Mouse (Mus musculus): ENCODE data around the gene Lmntd2.
A peak's percentile ranks its signal among the peaks of the same experiment; 100 is the strongest.
"Not testable (repeated sequence)": the region's sequence is repeated elsewhere in the genome, so short reads cannot be mapped to it uniquely, and the experiment has no call there.

The Lmntd2 gene

DNA sequence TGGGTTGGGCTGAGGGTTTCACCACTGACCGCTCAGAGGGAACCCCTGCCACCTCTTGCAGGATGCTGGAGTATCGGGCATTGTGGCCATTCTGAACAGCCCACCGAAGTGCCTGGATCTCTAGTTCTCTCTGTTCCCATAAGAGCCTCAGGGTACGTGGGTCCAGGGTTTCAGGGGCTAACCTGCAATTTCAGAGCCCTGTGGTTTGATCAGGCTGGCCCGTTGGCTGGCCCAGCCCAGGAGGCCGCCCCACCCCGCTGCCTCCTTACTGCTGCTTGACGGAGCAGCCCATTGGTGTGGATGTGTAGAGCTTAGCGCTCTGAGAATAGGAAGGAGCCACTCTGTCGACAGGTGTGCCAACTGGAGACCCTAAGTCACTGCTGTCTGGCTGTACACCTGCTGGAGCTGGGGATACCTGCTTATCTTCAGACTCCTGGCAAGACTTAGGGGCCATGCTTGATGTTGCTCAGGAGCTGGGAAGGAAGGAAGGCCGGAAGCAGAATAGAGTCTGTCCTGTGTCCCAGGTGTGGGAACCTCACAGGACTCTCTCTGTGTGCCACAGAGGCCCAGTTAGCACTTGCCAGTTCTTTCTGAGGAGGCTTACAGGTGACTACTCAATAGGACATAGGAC lies at the start of gene Lmntd2:
TSS of gene Lmntd2 (minus strand) at position 476 of the 631 bp plus-strand sequence.
- no peak for DNase-seq (ENCODE audit: low spot score in 2 of 2)

DNA sequence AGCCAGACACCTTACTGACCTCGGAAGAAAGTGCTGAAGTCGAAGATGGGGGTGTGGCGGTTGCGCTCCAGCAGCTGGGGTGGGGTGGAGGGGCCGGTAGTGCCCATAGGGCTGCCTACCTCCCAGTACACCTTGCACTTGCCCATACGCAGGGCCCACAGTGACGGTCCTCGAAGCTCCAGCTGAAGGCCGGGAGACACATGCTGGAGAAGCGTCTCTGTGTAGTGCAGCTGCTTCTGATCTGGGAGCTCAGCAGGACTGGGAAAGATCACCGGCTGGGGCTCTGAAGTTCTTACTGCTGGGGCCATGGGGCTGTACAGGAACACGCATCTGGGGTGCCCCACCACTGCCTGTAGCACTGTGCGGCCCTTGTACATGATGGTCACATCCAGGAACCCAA lies 49.8 kb upstream of the Lmntd2 start:
- DNase-seq (ENCODE audit: low spot score in 2 of 2): no peak

DNA sequence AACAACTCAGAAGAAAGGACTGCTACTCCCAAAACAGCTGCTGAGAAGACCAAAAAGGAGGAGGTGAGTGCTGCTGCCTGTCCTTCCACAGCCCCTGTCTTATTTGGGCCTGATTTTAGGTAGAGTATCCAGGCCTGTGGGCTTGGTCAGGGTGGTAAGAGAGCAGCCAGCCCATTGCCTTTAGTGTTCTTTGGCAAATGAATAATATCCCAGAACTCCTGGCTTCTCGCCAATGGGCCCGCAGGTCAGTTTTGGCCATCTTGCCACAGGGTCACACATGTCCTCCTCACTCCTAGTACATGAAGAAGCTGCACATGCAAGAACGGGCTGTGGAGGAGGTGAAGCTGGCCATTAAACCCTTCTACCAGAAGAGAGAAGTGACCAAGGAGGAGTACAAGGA lies 47.6 kb upstream of the Lmntd2 start:
- DNase-seq (ENCODE audit: low spot score in 2 of 2): no peak

DNA sequence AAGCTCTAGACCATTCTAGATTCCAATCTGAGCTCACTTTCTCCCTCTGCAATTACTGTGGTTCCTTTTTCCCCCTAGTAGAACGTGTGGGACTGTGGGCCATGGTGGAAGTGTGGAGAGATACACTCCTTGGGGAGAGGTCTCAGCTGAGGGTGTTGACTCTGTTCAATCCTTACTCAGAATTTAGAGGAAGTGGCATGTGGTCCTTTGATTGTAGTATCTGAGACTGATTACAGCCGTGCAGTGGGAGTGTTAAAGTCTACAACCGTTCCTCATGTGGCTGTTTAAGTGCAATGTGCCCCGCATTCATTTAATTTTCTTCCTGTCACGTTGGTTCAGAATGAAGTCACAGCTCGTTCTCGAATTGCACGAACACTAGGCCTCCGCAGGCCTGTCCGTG lies 42.3 kb upstream of the Lmntd2 start:
- DNase-seq (ENCODE audit: low spot score in 2 of 2): no peak

DNA sequence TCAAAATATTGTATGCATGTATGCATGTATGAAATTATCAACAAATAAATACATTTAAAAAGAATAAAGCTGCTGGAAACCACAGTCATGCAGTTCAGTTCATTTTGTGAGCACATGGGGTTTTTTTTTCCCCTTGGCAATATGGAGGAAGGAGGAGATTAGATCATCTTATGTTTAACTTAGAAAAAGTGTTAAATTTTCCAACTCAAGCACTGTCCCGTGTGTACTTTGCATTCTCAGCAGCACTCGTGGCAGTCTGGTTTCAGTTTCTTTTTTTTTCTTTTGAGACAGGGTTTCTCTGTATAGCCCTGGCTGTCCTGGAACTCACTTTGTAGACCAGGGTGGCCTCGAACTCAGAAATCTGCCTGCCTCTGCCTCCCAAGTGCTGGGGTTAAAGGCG lies 36.6 kb upstream of the Lmntd2 start:
- not testable (repeated sequence) for DNase-seq (ENCODE audit: low spot score in 2 of 2)

DNA sequence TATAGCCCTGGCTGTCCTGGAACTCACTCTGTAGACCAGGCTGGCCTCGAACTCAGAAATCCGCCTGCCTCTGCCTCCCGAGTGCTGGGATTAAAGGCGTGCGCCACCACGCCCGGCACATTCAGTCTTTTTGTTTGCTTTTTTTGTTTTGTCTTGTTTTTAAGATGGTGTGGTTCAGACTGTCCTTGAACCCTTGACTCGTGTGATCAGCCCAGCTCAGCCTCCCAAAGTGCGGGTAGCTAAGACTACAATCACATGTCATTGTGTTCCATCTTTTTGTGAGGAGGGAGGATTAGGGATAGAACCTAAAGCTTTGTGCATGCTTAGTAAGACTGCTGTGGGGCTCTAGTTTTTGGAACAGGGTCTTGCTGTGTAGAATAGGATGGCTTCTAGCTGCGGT lies 17.7 kb upstream of the Lmntd2 start:
- no peak for DNase-seq (ENCODE audit: low spot score in 2 of 2)

DNA sequence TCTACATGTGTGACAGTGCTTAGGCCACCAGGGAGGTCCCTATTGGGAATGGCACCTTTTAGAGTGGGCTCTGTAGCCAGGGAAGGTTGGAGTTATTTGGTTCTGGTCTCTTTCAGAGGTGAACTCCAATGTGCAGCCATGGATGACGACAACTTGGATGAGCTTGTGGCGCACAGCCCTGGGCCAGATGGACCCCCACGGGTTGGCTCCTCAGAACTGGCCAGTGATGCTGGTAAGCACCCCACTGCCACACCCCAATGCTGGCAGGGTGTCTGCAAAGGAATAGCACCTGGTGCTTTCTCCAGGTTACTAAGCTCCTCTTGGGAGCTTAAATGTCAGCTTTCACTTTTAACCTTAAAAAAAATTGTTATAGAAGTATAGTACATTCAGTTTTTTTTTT lies 17.2 kb upstream of the Lmntd2 start:
- DNase-seq (ENCODE audit: low spot score in 2 of 2): no peak

DNA sequence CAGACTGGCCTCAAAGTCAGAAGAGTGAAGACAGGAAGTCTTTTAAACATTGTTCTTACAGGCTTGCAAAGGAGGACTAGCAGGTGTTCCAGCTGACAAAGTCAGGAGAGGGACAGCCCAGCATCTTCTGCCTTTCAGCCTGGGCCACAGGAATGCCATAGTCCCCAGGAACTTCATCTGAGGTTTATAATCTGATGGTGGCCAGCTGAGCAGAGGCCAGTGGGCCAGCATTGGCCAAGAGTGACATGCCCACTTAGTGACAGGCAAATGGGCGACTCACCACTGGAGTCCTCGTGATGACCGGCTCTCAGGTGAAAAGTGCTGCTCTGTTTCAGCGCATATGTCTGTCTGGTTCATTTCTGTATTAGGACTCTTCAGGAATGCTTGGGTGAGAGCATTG lies 16.7 kb upstream of the Lmntd2 start:
- DNase-seq (ENCODE audit: low spot score in 2 of 2): no peak

DNA sequence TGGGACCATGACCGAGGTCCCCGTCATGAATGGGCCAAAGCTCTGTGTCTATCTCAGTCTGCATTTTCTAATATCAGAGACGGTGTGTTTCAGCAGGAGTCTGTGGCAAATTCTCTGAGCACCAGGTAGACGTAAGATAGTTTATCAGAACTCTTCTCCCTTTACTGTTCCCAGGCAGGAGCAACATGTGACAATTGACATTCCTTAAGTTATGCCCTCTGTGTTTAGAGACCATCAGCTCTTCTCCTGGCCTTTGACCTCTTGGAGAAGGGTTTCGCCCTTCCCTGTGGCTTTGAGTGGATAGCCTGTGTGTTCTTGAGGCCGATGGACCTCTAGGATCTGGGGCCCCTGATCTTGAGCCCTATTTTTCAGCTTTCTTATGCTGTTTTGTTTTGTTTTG lies 15.8 kb upstream of the Lmntd2 start:
- DNase-seq (ENCODE audit: low spot score in 2 of 2): no peak

DNA sequence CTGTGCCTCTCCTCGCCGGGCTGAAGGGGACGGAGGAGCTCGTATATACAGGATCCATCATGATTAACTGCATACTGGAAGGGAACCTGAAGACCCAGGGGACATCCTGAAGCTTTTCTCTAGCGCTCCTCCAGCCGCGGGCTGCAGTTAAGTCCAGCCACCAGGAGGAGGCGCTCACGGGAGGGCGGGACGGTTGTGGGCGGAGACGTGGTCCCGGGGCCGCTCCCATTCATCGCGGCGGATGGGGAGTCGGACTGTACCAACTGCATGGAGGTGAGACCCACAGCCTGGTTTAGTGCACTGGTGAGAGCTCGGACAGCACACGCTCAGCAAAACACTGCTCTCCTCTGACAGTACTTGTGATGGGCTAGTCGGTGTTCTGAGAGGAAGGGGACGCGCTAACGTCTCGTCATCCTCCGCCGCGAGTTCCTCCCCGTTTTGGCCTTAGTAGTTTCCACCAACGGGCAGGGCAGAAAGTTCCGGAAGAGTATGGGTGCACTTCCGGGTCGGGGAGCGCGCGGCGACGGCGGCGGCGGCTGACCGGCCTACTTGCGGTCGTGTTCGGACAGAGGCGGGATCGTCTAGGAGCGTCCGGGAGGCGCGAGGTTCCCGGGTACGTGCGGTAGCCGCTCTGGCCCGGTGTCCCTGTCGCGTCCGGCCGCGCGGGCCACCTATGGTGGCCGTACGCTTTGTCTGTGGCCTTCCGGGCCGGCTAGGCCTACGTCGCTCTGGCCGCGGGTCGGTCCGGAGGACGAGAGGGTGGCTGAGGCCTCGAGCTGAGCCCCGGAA lies 14.6 kb upstream of the Lmntd2 start, which contains the start of gene Phrf1:
TSS of gene Phrf1 (plus strand) at position 506 of the 789 bp plus-strand sequence.
- peak; percentile 66 to 92 for DNase-seq (ENCODE audit: low spot score in 2 of 2)

DNA sequence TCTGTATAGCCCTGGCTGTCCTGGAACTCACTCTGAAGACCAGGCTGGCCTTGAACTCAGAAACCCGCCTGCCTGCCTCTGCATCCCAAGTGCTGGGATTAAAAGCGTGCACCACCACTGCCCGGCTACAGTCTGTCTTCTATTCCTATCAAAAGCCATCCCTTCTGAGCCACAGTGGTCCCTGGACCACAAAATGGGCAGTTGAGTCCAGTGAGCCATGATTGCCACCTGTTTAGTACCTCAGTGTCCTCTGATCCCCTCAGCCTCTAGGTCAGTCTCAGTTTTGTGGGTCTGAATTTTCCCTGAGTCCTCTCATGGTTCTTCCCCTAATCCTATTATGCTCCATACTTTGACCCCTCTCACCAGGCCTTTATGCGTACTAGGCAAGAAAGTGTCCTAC lies 13.9 kb upstream of the Lmntd2 start:
- DNase-seq (ENCODE audit: low spot score in 2 of 2): no peak

DNA sequence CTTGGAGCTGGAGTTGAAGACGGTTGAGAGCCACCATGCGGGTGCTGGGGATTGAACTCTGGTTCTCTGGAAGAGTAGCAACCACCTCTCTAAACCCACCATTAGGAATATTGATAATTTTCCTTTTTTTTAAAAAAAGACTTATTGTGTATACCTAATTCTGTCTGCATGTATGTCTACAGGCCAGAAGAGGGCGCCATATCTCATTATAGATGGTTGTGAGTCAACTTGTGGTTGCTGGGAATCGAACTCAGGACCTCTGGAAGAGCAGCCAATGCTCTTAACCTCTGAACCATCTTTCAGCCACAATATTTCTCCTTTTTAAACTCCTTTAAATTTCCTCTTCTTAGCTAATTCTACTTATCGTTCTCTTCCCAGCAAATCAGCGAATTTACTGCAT lies 12.7 kb upstream of the Lmntd2 start:
- DNase-seq (ENCODE audit: low spot score in 2 of 2): no peak

DNA sequence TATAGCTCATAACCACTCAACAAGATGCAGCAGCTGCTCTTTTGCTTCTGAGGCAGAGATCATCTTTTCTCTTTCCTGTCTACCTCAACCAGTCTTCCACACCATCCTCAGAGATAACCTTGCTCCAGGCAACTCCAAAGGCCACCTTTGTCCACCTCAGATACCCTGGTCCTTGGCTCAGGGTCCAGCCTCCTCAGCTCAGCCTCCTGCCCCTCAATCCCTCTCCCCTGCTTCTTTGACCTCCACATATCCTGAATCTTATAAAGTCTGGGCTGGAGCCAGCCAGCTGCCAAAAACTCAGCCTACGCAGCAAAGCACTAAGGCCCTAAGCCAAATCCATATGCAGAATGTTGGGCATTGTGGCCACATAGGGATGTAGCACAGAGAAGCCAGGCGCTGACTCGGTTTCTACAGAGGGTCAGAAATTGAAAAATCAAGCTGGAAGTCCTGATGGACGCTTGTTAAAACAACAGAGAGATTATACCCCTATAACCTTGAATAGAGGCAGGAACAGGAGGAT lies 8.9 kb upstream of the Lmntd2 start:
- no peak for DNase-seq (ENCODE audit: low spot score in 2 of 2)

DNA sequence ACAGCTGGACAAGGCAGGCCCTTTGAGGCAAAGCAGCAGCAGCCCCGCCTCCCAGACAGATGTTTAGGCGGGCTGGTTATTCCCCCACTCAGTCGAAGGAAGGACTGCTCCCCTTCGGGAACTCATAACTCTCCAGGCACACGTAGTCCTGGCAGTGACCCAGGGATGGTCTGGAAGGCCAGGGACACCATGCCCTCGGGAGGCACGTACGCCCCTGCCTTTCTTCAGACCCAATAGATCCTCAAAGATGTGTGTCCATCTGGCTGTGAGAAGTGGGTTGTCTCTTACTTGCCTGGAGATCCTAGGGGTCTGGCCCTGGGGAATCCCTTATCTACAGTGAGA lies 8.2 kb upstream of the Lmntd2 start:
- DNase-seq (ENCODE audit: low spot score in 2 of 2): no peak

DNA sequence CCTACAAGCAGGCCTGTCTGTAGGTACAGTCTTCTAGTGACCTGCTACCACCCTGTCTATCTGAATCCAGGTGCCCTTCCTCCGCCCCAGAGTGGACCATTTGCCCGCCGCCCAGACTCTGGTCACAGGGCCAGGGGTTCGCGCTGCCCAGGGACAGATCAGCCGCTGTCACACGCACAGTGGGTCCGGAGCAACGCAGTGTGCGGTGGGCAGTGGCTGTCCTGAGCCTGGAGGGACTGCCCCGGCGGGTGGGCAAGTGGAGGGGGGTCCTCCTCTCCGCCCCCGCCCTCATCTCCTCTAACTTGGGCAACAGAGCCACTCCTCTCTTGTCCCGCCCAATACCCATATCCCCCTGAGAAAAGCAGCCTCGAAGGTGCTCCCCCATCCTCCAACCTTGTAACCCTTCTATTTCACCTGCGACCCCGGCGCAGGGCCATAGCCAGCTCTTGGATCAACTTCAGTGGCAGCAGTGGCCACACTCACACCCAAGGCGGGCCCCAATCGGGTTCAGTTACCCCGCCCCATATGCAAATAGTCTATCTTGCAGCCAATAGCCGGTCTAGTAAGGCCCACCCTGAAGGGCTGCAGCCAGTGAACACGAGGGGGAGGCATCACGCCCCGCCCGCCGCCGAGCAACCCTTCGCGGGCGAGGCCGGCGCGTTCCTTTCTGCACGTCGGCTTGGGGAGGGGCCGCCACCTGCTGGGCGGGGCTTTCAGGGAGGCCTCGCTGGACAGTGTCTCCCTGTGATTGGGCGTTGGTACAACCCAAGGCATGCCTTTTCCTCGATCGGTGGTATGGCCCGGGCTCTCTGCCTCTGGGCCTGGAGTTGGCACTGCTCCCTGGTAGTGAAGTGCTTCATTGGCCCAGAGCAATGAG lies 7.6 kb upstream of the Lmntd2 start:
- DNase-seq (ENCODE audit: low spot score in 2 of 2): peak; percentile 90 to 96

DNA sequence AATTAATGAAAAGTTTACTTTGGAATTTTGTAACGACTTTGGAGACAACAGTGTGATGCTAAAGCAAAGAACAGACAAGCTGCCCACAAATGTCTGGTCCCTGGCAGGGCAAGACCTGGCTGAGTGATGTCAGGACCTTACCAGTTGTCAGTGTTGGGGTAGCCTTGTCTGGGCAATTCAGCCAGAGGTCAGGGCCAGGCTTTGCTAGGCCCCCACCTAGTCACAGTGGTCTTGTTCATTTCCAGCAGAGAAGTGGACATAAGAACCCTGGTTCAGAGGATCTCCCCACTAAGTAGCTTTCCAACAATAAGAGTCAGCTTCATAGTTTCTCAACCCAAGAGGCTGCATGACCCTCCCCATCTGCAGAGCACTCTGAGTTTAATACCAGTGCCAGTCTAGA lies 6.5 kb upstream of the Lmntd2 start:
- DNase-seq (ENCODE audit: low spot score in 2 of 2): no peak

DNA sequence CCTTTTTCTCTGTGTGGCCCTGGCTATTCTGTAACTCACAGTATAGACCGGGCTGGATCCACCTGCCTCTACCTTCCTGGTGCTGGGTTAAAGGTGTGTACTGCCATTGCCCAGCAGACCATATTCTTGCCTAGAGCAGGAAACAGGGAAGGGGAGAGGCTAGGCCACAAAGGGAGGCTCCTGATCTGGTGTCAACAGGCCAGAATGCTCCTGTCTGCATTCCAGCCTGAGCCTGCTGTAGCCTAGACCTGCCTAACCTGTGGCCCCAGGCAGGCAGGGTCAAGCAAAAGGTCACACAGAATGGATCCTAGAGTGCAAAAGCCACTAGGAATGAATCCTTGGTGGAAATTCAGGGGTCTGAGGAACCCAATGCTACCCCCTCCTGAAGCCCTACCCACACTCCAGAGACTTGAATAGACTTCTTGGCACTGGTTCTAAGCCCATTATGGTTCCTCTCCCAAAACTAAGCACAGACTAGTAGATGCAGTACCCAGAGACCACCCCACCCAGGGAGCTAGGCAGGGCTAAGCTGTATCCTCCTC lies 5.7 kb upstream of the Lmntd2 start:
- DNase-seq (ENCODE audit: low spot score in 2 of 2): no peak

DNA sequence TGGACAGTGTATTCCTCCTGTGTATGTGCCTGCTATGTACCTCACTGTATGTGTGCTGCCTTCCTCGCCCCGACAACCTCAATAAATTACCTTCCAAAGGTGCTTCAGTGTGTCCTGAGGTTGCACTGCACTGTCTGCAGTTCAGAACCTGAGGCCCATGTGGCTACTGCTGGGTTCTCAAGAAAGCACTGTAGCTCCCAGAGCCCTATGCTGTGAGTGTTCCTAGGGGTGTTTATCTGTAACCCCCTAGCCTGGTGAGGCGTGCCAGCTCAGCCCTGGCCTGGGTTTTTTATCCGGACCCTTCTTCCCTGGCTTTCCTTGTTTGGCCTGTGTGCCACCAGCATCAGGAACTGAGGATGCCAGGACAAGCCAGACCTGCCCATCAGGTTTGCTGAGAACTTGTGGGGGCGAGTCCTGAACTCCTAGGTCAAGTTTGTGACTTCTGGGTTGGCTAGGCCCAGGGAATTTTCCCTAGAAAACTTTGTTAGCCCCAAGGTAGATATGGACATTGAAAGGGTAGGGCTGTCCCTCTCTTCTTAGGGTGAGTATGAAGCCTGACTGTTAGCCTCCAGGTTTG lies 4.8 kb upstream of the Lmntd2 start:
- no peak for DNase-seq (ENCODE audit: low spot score in 2 of 2)

DNA sequence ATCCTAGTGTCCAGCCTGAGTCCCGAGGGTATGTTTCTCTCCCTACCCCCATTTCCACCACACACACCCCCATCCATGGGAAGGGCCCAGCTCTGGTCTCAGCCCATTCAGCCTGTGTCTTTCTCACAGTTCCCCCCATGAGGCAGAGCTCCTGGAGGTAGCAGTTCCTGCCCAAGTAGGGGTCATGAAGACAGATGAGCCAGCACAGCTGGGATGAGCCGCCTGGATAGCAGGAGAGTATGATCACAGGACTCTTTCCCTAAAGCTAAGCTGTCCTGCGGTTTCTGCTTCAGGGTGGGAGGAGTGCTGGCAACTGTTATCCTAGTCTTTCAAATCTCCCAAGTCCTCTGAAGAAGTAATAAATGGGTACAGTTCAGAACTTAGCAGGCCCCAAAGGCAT lies 4.3 kb upstream of the Lmntd2 start:
- no peak for DNase-seq (ENCODE audit: low spot score in 2 of 2)

DNA sequence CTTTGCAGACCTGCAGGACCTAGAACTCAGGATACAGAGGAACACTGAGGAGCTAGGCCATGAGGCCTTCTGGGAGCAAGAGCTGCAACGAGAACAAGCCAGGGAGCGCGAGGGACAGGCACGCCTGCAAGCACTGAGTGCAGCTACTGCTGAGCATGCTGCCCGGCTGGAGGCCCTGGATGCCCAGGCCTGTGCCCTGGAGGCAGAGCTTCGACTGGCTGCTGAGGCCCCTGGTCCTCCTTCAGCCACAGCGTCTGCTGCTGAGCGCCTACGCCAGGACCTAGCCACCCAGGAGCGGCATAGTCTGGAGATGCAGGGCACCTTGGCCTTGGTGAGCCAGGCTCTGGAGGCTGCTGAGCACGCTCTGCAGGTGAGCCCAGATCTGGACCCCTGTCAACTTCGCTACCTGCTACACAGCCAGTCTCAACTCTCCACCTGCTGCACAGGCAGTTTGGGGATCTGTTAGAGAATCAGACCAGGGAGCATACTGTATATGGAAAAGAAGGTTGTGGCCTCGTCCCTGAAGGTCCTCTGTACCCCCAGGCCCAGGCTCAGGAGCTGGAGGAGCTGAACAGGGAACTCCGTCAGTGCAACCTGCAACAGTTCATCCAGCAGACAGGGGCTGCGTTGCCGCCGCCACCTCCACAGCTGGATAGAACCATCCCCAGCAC lies 3.6 kb upstream of the Lmntd2 start:
- DNase-seq (ENCODE audit: low spot score in 2 of 2): no peak

DNA sequence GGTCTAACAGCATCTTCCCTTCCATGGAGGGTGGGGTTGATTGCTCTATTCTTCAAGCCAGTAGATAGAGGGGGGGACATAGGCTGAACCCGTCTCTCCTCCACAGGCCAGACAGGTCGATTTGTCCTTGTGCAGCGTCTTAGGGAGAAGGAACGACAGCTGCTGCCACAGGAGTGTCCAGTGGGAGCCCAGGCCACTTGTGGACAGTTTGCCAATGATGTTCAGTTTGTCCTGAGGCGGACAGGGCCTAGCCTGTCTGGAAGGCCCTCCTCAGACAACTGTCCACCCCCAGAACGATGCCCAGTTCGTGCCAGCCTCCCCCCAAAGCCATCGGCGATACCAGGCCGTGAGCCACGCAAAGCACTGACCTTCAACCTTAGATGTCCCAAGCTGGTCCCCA lies 3.0 kb upstream of the Lmntd2 start:
- no peak for DNase-seq (ENCODE audit: low spot score in 2 of 2)

All from left cerebral cortex, adult 9 months (tissue).